Mouse (Mus musculus) forebrain, embryonic 12.5 days (tissue): ENCODE measurements at regions not wholly inside any gene's neighbourhood (a gene's known extent, or its start where the extent isn't known, plus 50 kb on each side); places are given as distances from the start of the nearest gene placed in this dataset.

ENCODE experiments used
- ATAC-seq: fragments of 200-750 bp; cut with Nextera tagmentation; 2 replicates; pipeline ENCODE4 v1.8.0; 2017; ENCODE audit warnings: moderate TSS enrichment; ENCODE audit not compliant: low FRiP score
- H3K27ac ChIP-seq: fragments of 300-500 bp; sonication (generic); 2 replicates; pipeline ENCODE4 v1.5.1; 2016; ENCODE audit warnings: mild to moderate bottlenecking
- H3K27me3 ChIP-seq: fragments of 300-500 bp; sonication (generic); 2 replicates; pipeline ENCODE4 v1.6.1; 2016; ENCODE audit warnings: mild to moderate bottlenecking
- H3K36me3 ChIP-seq: fragments of 300-500 bp; sonication (generic); replicated peaks from 2 replicates; pipeline ENCODE4 v1.6.1; 2016; ENCODE audit warnings: mild to moderate bottlenecking
- H3K4me1 ChIP-seq: fragments of 300-500 bp; sonication (generic); 2 replicates; pipeline ENCODE4 v1.6.1; 2016
- H3K4me2 ChIP-seq: fragments of 300-500 bp; sonication (generic); 2 replicates; pipeline ENCODE4 v1.6.1; 2016; ENCODE audit warnings: mild to moderate bottlenecking, moderate library complexity
- H3K4me3 ChIP-seq: fragments of 300-500 bp; sonication (generic); replicated peaks from 2 replicates; pipeline ENCODE4 v1.5.1; 2016; ENCODE audit warnings: mild to moderate bottlenecking
- H3K9ac ChIP-seq: fragments of 300-500 bp; sonication (generic); 2 replicates; pipeline ENCODE4 v1.6.1; 2016; ENCODE audit warnings: mild to moderate bottlenecking
- H3K9me3 ChIP-seq: fragments of 300-500 bp; sonication (generic); 2 replicates; pipeline ENCODE4 v1.6.1; 2016
- WGBS: fragments of 180-500 bp; shearing (Covaris S2); methylation state at CpG from one replicate; pipeline ENCODE4 v1.1.7; 2016; 5-methylcytosine and 5-hydroxymethylcytosine counted together

- ATAC-seq: peak; percentile 86
- Histone ChIP-seq H3K27me3 (no peaks in the 10 kb centered on the region), H3K4me3 (no peak overlapping the region), H3K4me1 (peaks cover 3% of the 10 kb centered on the region; the same call in 1 of the 2 replicates), H3K27ac (no peak overlapping the region), H3K36me3 (no peaks in the 10 kb centered on the region), H3K9ac (no peak overlapping the region), H3K4me2 (no peak overlapping the region), H3K9me3 (no peaks in the 10 kb centered on the region)
- 4% methylated on average over 4 of the region's 4 CpGs for WGBS
These were observed 404.3 kb downstream of the Rpl36a-ps1 start for GRCm38 (mm10) chr14:98589846-98590245.

GRCm38 (mm10) chr14:98571644-98572043 lies 402.1 kb upstream of the Dach1 start:
- no peaks in the 10 kb centered on the region for H3K9me3 ChIP-seq

GRCm38 (mm10) chr14:98562002-98562401 lies 392.4 kb upstream of the Dach1 start:
- Histone ChIP-seq H3K9me3 (no peaks in the 10 kb centered on the region), H3K4me3 (no peak overlapping the region), H3K4me2 (no peak overlapping the region), H3K9ac (no peak overlapping the region), H3K36me3 (no peaks in the 10 kb centered on the region), H3K27ac (no peak overlapping the region), H3K27me3 (no peaks in the 10 kb centered on the region), H3K4me1 (no peaks in the 10 kb centered on the region)
- no peak for ATAC-seq

More at GRCm38 (mm10) chr14:98571644-98572043, 402.1 kb upstream of the Dach1 start:
- Histone ChIP-seq H3K27ac (no peak overlapping the region), H3K4me3 (no peak overlapping the region), H3K4me1 (no peaks in the 10 kb centered on the region), H3K4me2 (no peak overlapping the region), H3K9ac (no peak overlapping the region), H3K27me3 (no peaks in the 10 kb centered on the region), H3K36me3 (no peaks in the 10 kb centered on the region)
- WGBS: 94% methylated on average over 1 of the region's 1 CpGs
- no peak for ATAC-seq

GRCm38 (mm10) chr14:98539792-98540191 lies 370.2 kb upstream of the Dach1 start:
- Histone ChIP-seq H3K4me3 (no peak overlapping the region), H3K4me1 (peaks cover 15% of the 10 kb centered on the region), H3K9ac (no peak overlapping the region), H3K36me3 (no peaks in the 10 kb centered on the region), H3K27me3 (no peaks in the 10 kb centered on the region), H3K27ac (no peak overlapping the region), H3K9me3 (no peaks in the 10 kb centered on the region), H3K4me2 (no peak overlapping the region)
- ATAC-seq: no peak
- 95% methylated on average over 1 of the region's 1 CpGs for WGBS

GRCm38 (mm10) chr14:98538267-98538666 lies 368.7 kb upstream of the Dach1 start:
- peak; percentile 61; the same call in 1 of the 2 replicates for ATAC-seq
- Histone ChIP-seq H3K4me1 (peaks cover 15% of the 10 kb centered on the region), H3K9ac (no peak overlapping the region), H3K4me2 (no peak overlapping the region), H3K27ac (no peak overlapping the region), H3K4me3 (no peak overlapping the region), H3K36me3 (no peaks in the 10 kb centered on the region), H3K27me3 (no peaks in the 10 kb centered on the region), H3K9me3 (no peaks in the 10 kb centered on the region)
- WGBS: 20% methylated on average over 4 of the region's 4 CpGs

- no peak for ATAC-seq
- no peak overlapping the region for H3K9ac ChIP-seq
- peaks cover 13% of the 10 kb centered on the region for H3K4me1 ChIP-seq
- WGBS: 85% methylated on average over 10 of the region's 10 CpGs
- no peaks in the 10 kb centered on the region for H3K27me3 ChIP-seq
- no peak overlapping the region for H3K4me3 ChIP-seq
- no peaks in the 10 kb centered on the region for H3K9me3 ChIP-seq
- no peaks in the 10 kb centered on the region for H3K36me3 ChIP-seq
- no peak overlapping the region for H3K4me2 ChIP-seq
- H3K27ac ChIP-seq: peak overlapping the region; percentile 19; the same call in 1 of the 2 replicates
These were observed 364.0 kb upstream of the Dach1 start for GRCm38 (mm10) chr14:98533600-98533999.

GRCm38 (mm10) chr14:98520966-98521365 lies 351.4 kb upstream of the Dach1 start:
- Histone ChIP-seq H3K27me3 (no peaks in the 10 kb centered on the region), H3K4me3 (no peak overlapping the region), H3K36me3 (no peaks in the 10 kb centered on the region), H3K4me1 (no peaks in the 10 kb centered on the region), H3K9ac (no peak overlapping the region), H3K9me3 (no peaks in the 10 kb centered on the region), H3K27ac (no peak overlapping the region), H3K4me2 (no peak overlapping the region)
- ATAC-seq: no peak
- WGBS: 93% methylated on average over 3 of the region's 3 CpGs

- WGBS: 91% methylated on average over 6 of the region's 6 CpGs
- ATAC-seq: no peak
- no peaks in the 10 kb centered on the region for H3K36me3 ChIP-seq
- no peaks in the 10 kb centered on the region for H3K4me1 ChIP-seq
- no peak overlapping the region for H3K27ac ChIP-seq
- no peak overlapping the region for H3K4me2 ChIP-seq
- no peak overlapping the region for H3K4me3 ChIP-seq
- H3K9ac ChIP-seq: no peak overlapping the region
- no peaks in the 10 kb centered on the region for H3K27me3 ChIP-seq
- H3K9me3 ChIP-seq: no peaks in the 10 kb centered on the region
These were observed 335.8 kb upstream of the Dach1 start for GRCm38 (mm10) chr14:98505321-98505720.

- no peaks in the 10 kb centered on the region for H3K9me3 ChIP-seq
- 86% methylated on average over 8 of the region's 8 CpGs for WGBS
- no peaks in the 10 kb centered on the region for H3K4me1 ChIP-seq
- H3K9ac ChIP-seq: no peak overlapping the region
- H3K36me3 ChIP-seq: no peaks in the 10 kb centered on the region
- H3K4me2 ChIP-seq: no peak overlapping the region
- no peak for ATAC-seq
- no peak overlapping the region for H3K4me3 ChIP-seq
- H3K27ac ChIP-seq: no peak overlapping the region
- no peaks in the 10 kb centered on the region for H3K27me3 ChIP-seq
These were observed 307.9 kb upstream of the Dach1 start for GRCm38 (mm10) chr14:98477416-98477815.

- Histone ChIP-seq H3K4me2 (no peak overlapping the region), H3K4me1 (0 out of 2 replicates have a peak, but pooled peaks cover 7% of the 10 kb centered on the region), H3K36me3 (no peaks in the 10 kb centered on the region), H3K9ac (no peak overlapping the region), H3K4me3 (no peak overlapping the region), H3K27me3 (no peaks in the 10 kb centered on the region), H3K9me3 (no peaks in the 10 kb centered on the region), H3K27ac (no peak overlapping the region)
- WGBS: 69% methylated on average over 5 of the region's 5 CpGs
- no peak for ATAC-seq
These were observed 302.4 kb upstream of the Dach1 start for GRCm38 (mm10) chr14:98471803-98472509.

- Histone ChIP-seq H3K27me3 (no peaks in the 10 kb centered on the region), H3K4me3 (no peak overlapping the region), H3K4me2 (no peak overlapping the region), H3K27ac (no peak overlapping the region), H3K9ac (no peak overlapping the region), H3K4me1 (no peaks in the 10 kb centered on the region), H3K9me3 (no peaks in the 10 kb centered on the region), H3K36me3 (no peaks in the 10 kb centered on the region)
- 95% methylated on average over 1 of the region's 1 CpGs for WGBS
- no peak for ATAC-seq
These were observed 284.9 kb upstream of the Dach1 start for GRCm38 (mm10) chr14:98454461-98454860.

GRCm38 (mm10) chr14:98452191-98452590 lies 282.6 kb upstream of the Dach1 start:
- 78% methylated on average over 6 of the region's 6 CpGs for WGBS
- ATAC-seq: no peak
- Histone ChIP-seq H3K4me2 (no peak overlapping the region), H3K9me3 (no peaks in the 10 kb centered on the region), H3K27me3 (no peaks in the 10 kb centered on the region), H3K4me3 (no peak overlapping the region), H3K4me1 (no peaks in the 10 kb centered on the region), H3K9ac (no peak overlapping the region), H3K27ac (no peak overlapping the region), H3K36me3 (no peaks in the 10 kb centered on the region)

- H3K4me3 ChIP-seq: no peak overlapping the region
- H3K27me3 ChIP-seq: no peaks in the 10 kb centered on the region
- H3K4me2 ChIP-seq: no peak overlapping the region
- no peak overlapping the region for H3K27ac ChIP-seq
- H3K9ac ChIP-seq: no peak overlapping the region
- WGBS: 52% methylated on average over 5 of the region's 5 CpGs
- no peaks in the 10 kb centered on the region for H3K36me3 ChIP-seq
- no peak for ATAC-seq
- H3K4me1 ChIP-seq: no peaks in the 10 kb centered on the region
- H3K9me3 ChIP-seq: no peaks in the 10 kb centered on the region
These were observed 280.0 kb upstream of the Dach1 start for GRCm38 (mm10) chr14:98449568-98449967.
